Mouse (Mus musculus) liver, embryonic 15.5 days (tissue): Measurements from ENCODE around the gene Zfp809. TPM values are rescaled to one million over a fixed set of nuclear protein-coding genes. Genes with fewer than 3 reads are reported as not detected.
"Not testable (repeated sequence)": the region's sequence is repeated elsewhere in the genome, so short reads cannot be mapped to it uniquely, and the experiment has no call there.

Source experiments
- ATAC-seq: fragments of 200-750 bp; cut with Nextera tagmentation; 2 replicates; pipeline ENCODE4 v1.8.0; 2017; ENCODE audit warnings: moderate number of reproducible peaks, mild to moderate bottlenecking, moderate library complexity; ENCODE audit not compliant: insufficient read depth
- H3K27ac ChIP-seq: fragments of 300-500 bp; sonication (generic); replicated peaks from 2 replicates; pipeline ENCODE4 v1.5.1; 2015; ENCODE audit warnings: mild to moderate bottlenecking, inconsistent platforms
- H3K27me3 ChIP-seq: fragments of 300-500 bp; sonication (generic); 2 replicates; pipeline ENCODE4 v1.6.1; 2015; ENCODE audit warnings: mild to moderate bottlenecking, inconsistent platforms
- H3K36me3 ChIP-seq: fragments of 300-500 bp; sonication (generic); replicated peaks from 2 replicates; pipeline ENCODE4 v1.6.1; 2015; ENCODE audit warnings: moderate library complexity, mild to moderate bottlenecking, inconsistent platforms
- H3K4me1 ChIP-seq: fragments of 300-500 bp; sonication (generic); replicated peaks from 2 replicates; pipeline ENCODE4 v1.6.1; 2015; ENCODE audit warnings: inconsistent platforms
- H3K4me2 ChIP-seq: fragments of 300-500 bp; sonication (generic); 2 replicates; pipeline ENCODE4 v1.6.1; 2015; ENCODE audit warnings: moderate library complexity, mild to moderate bottlenecking, inconsistent platforms
- H3K4me3 ChIP-seq: fragments of 300-500 bp; sonication (generic); replicated peaks from 2 replicates; pipeline ENCODE4 v1.5.1; 2015; ENCODE audit warnings: mild to moderate bottlenecking, inconsistent platforms
- H3K9ac ChIP-seq: fragments of 300-500 bp; sonication (generic); 2 replicates; pipeline ENCODE4 v1.6.1; 2015; ENCODE audit warnings: moderate library complexity, mild to moderate bottlenecking, inconsistent platforms
- H3K9me3 ChIP-seq: fragments of 300-500 bp; sonication (generic); replicated peaks from 2 replicates; pipeline ENCODE4 v1.6.1; 2016; ENCODE audit warnings: inconsistent platforms
- WGBS: fragments of 180-500 bp; shearing (Covaris S2); methylation state at CpG from one replicate; pipeline ENCODE4 v1.1.7; 2015; ENCODE audit warnings: mixed read lengths; ENCODE audit not compliant: insufficient replicate concordance; 5-methylcytosine and 5-hydroxymethylcytosine counted together
- polyA plus RNA-seq: library from polyadenylated mRNA; unstranded; fragments of >200 nt; fragmentation: Nextera tagmentation; extraction: Ambion mirVana; gene quantifications from 2 replicates; pipeline ENCODE4 v1.2.1, GENCODE M21; 2015

Gene Zfp809
- polyA plus RNA-seq: 6.8 and 7.4 TPM in 2 replicates

DNA sequence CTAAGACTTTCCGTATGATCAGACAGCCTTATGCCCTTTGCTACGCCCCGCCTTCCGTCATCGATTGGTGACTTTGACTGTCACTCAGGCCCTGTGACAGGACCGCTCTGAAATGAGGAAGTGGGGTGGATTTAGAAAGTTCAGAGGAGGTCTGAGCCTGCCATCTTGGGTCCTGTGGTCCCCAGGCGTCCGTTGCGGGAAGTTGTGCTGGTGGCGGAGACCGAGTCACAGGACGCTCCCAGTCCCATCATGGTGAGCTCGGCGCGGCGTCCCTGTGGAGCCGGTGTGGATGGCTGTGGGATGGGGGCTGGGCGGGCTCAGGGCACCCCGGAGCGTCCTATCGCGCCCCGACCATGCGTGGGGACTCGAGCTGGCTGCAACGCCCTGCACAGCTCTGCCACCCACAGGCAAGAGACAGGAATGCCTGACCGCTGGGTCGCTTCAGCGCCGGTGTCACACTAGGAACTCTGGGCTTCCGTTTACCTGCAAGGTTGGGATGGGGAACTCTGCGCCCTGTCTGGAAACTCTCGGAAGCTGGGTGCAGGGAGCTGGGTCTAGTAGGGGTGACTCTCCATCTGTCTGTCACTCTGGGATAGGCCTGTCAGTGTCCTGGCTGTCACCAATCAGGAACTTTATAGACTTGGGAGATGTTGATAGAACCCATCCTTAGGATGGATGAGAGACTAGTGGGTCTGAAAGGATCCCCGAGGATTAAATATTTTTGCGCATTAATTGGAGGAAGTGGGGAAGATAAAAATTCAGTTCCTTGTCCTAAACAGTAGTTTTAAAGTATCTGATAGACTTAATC, at the start of gene Zfp809:
Gene Zfp809, plus strand, starts transcription at position 134 of the 808 bp plus-strand sequence.
- Histone ChIP-seq H3K4me3 (peak within 1 kb of the TSS; percentile 84), H3K9me3 (no peaks in the 10 kb centered on the region), H3K27ac (peak within 1 kb of the TSS; percentile 94), H3K36me3 (0 out of 2 replicates have a peak, but pooled peaks cover 2% of the 10 kb centered on the region), H3K27me3 (no peaks in the 10 kb centered on the region), H3K4me1 (peaks cover 17% of the 10 kb centered on the region), H3K4me2 (peak within 1 kb of the TSS; percentile 87), H3K9ac (peak within 1 kb of the TSS; percentile 77)
- peak; percentile 97 for ATAC-seq
- WGBS: under 1% methylated on average over 35 of the region's 35 CpGs

DNA sequence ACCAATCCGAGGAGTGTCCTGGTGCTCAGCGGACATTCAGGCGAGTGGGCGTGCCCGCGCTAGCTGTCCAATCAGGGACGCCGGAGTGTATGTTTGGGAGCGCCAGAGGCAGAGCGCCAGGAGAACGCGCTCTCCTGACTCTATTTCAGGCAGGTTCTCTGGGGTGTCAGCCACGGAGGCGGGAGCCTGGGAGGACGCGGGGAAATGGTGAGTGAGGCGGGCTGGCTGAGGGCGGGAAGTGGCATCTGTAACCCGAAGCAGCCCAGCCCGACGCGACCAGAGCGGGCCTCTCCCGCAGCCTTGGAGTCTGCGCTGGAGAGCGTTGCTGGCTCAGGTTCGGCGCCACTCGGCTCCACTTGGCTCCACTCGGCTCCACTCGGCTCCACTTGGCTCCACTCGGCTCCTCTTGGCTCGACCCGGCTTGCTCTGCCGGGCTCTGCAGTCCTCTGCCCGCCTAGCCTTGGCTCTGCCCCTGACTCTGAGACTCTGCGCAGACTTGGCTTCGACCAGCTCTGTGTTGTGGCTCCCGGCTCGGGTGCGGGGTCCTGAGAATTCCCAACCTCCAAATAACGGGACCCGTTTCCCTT, 37.4 kb upstream of the Zfp809 start, which contains the start of gene Zfp872:
Gene Zfp872, plus strand, starts transcription at position 66 of the 587 bp plus-strand sequence.
- Histone ChIP-seq H3K36me3 (no peaks in the 10 kb centered on the region), H3K9ac (no peak within 1 kb of the TSS), H3K4me3 (peak within 1 kb of the TSS; percentile 32), H3K27me3 (peaks cover 23% of the 10 kb centered on the region), H3K9me3 (no peaks in the 10 kb centered on the region; the same call in 1 of the 2 replicates), H3K4me2 (peak within 1 kb of the TSS; percentile 52), H3K4me1 (no peaks in the 10 kb centered on the region; the same call in 1 of the 2 replicates), H3K27ac (no peak within 1 kb of the TSS)
- no peak for ATAC-seq
- WGBS: 11% methylated on average over 43 of the region's 43 CpGs

- 30% methylated on average over 5 of the region's 5 CpGs for WGBS
- ATAC-seq: no peak
- no peaks in the 10 kb centered on the region for H3K36me3 ChIP-seq
- no peak overlapping the region for H3K27ac ChIP-seq
- peaks cover 12% of the 10 kb centered on the region; the same call in 1 of the 2 replicates for H3K9me3 ChIP-seq
- H3K4me3 ChIP-seq: no peak overlapping the region
- no peaks in the 10 kb centered on the region for H3K27me3 ChIP-seq
- H3K4me1 ChIP-seq: no peaks in the 10 kb centered on the region
- no peak overlapping the region for H3K4me2 ChIP-seq
- H3K9ac ChIP-seq: no peak overlapping the region
These were observed 29.1 kb upstream of the Zfp809 start for GRCm38 (mm10) chr9:22196412-22196811.

- Histone ChIP-seq H3K4me1 (no peaks in the 10 kb centered on the region), H3K9ac (no peak overlapping the region), H3K9me3 (no peaks in the 10 kb centered on the region), H3K4me2 (no peak overlapping the region), H3K4me3 (no peak overlapping the region), H3K27me3 (no peaks in the 10 kb centered on the region), H3K27ac (no peak overlapping the region), H3K36me3 (no peaks in the 10 kb centered on the region)
- WGBS: 45% methylated on average over 2 of the region's 2 CpGs
- no peak for ATAC-seq
These were observed 11.7 kb upstream of the Zfp809 start for GRCm38 (mm10) chr9:22213785-22214194.

- H3K4me1 ChIP-seq: no peaks in the 10 kb centered on the region
- H3K36me3 ChIP-seq: no peaks in the 10 kb centered on the region
- no peak for ATAC-seq
- H3K4me3 ChIP-seq: no peak overlapping the region
- no peak overlapping the region for H3K27ac ChIP-seq
- no peak overlapping the region for H3K9ac ChIP-seq
- 19% methylated on average over 2 of the region's 2 CpGs for WGBS
- H3K27me3 ChIP-seq: no peaks in the 10 kb centered on the region
- no peak overlapping the region for H3K4me2 ChIP-seq
- H3K9me3 ChIP-seq: no peaks in the 10 kb centered on the region
These were observed 11.0 kb upstream of the Zfp809 start for GRCm38 (mm10) chr9:22214549-22214948.

DNA sequence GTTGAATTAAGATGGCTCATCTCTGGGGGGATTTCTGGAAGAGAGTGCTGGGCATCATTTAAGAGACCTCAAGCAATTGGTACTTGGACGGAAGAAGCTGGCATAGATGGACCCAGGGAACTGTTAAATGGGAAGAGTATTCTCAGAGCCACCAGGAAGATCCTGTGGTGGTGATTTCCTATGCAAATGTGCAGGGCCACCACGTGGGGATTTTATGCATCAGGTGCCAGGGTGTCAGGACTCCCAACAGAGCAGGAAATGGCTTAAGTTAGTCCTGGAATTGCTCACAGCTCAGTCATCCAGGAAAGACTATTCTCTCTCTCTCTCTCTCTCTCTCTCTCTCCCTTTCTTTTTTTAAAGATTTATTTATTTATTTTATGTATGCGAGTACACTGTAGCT, 8.8 kb upstream of the Zfp809 start:
- Histone ChIP-seq H3K4me3 (no peak overlapping the region), H3K4me1 (no peaks in the 10 kb centered on the region), H3K4me2 (no peak overlapping the region), H3K9me3 (no peaks in the 10 kb centered on the region), H3K27me3 (no peaks in the 10 kb centered on the region), H3K27ac (no peak overlapping the region), H3K36me3 (no peaks in the 10 kb centered on the region), H3K9ac (no peak overlapping the region)
- WGBS: 37% methylated on average over 3 of the region's 3 CpGs
- ATAC-seq: no peak

- no peak for ATAC-seq
- Histone ChIP-seq H3K9me3 (no peaks in the 10 kb centered on the region), H3K36me3 (no peaks in the 10 kb centered on the region), H3K27ac (no peak overlapping the region), H3K4me3 (no peak overlapping the region), H3K27me3 (no peaks in the 10 kb centered on the region), H3K9ac (no peak overlapping the region), H3K4me2 (no peak overlapping the region), H3K4me1 (no peaks in the 10 kb centered on the region)
- WGBS: 26% methylated on average over 8 of the region's 8 CpGs
These were observed 7.5 kb upstream of the Zfp809 start for GRCm38 (mm10) chr9:22217858-22218493.

DNA sequence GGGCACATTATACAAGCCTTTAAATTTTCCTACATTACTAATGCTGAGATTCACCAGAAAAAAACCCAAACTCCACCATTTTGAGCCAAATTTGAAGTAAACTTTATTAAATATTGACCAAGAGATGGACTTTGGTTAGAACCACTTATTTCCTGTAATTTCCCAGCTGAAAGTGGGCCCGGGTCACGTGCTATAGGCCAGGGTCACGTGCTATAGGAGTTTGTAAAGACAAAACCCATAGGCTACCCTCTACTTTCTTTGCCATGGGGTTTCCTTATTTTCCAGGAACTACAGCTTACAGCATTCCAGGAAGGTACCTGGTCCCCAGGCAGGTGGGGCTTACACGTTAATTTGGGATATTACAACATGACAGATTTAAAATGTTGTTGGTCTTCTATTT, 1.4 kb upstream of the Zfp809 start:
- Histone ChIP-seq H3K36me3 (0 out of 2 replicates have a peak, but pooled peaks cover 2% of the 10 kb centered on the region), H3K4me1 (peaks cover 17% of the 10 kb centered on the region), H3K4me2 (no peak overlapping the region), H3K27me3 (no peaks in the 10 kb centered on the region), H3K4me3 (no peak overlapping the region), H3K27ac (no peak overlapping the region), H3K9ac (no peak overlapping the region), H3K9me3 (no peaks in the 10 kb centered on the region)
- no peak for ATAC-seq
- 82% methylated on average over 4 of the region's 4 CpGs for WGBS

- H3K4me3 ChIP-seq: peak overlapping the region; percentile 84
- peak overlapping the region; percentile 77 for H3K9ac ChIP-seq
- peaks cover 17% of the 10 kb centered on the region for H3K4me1 ChIP-seq
- peak overlapping the region; percentile 87 for H3K4me2 ChIP-seq
- H3K36me3 ChIP-seq: 0 out of 2 replicates have a peak, but pooled peaks cover 2% of the 10 kb centered on the region
- peak overlapping the region; percentile 94 for H3K27ac ChIP-seq
- 18% methylated on average over 17 of the region's 17 CpGs for WGBS
- ATAC-seq: peak; percentile 51
- H3K9me3 ChIP-seq: no peaks in the 10 kb centered on the region
- no peaks in the 10 kb centered on the region for H3K27me3 ChIP-seq
These were observed 694 bp upstream of the Zfp809 start for GRCm38 (mm10) chr9:22224536-22225503.

DNA sequence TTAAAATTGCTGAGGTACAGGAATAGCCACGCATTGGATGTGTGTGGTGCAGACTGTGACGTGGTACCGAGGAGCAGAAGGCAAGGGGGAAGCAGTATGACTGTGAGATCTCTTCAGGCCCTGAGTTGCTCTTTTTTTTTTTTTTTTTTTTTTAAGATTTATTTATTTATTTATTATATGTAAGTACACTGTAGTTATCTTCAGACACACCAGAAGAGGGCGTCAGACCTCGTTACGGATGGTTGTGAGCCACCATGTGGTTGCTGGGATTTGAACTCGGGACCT, 817 bp downstream of the Zfp809 start:
- not testable (repeated sequence) for ATAC-seq, H3K27ac ChIP-seq, H3K27me3 ChIP-seq, H3K36me3 ChIP-seq, H3K9me3 ChIP-seq
- Histone ChIP-seq H3K9ac (peak overlapping the region; percentile 77), H3K4me3 (peak overlapping the region; percentile 84), H3K4me1 (peaks cover 17% of the 10 kb centered on the region), H3K4me2 (peak overlapping the region; percentile 87)
- WGBS: 44% methylated on average over 7 of the region's 7 CpGs
